Mouse (Mus musculus) frontal cortex, adult 2 months (tissue): ENCODE measurements around the gene Vps18. TPM values are rescaled to one million over a fixed set of nuclear protein-coding genes. Genes with fewer than 3 reads are reported as not detected.
A peak's percentile ranks its signal among the peaks of the same experiment; 100 is the strongest.

Experiments used
- DNase-seq, 2 experiments: peaks; one replicate each; pipeline ENCODE4 v3.0.0; 2022; ENCODE audit warnings: low spot score in 1 of 2; ENCODE audit errors: extremely low spot score in 1 of 2
- polyA plus RNA-seq: library from polyadenylated mRNA; depleted of rRNA; stranded (reverse); fragments of >200 nt; gene quantifications from 2 replicates; pipeline ENCODE4 v1.2.3, GENCODE M21; 2012; rRNA removed

Vps18 gene
- 28.6 and 28.8 TPM in 2 replicates for polyA plus RNA-seq

GRCm38 (mm10) chr2:119288270-119288882 lies at the start of gene Vps18:
Gene Vps18 (plus strand): TSS chr2:119288740.
- peak; percentile 97 to 100 for DNase-seq

- no peak for DNase-seq
Measured at GRCm38 (mm10) chr2:119240075-119240818, 48.3 kb upstream of the Vps18 start.

GRCm38 (mm10) chr2:119240819-119241186 lies 47.7 kb upstream of the Vps18 start:
- DNase-seq, result no peak

GRCm38 (mm10) chr2:119242548-119242947 lies 46.0 kb upstream of the Vps18 start:
- no peak for DNase-seq

GRCm38 (mm10) chr2:119245246-119245645 lies 43.3 kb upstream of the Vps18 start:
- DNase-seq, result no peak

- DNase-seq, result peak in 1 of 2 experiments; percentile 35
Measured at GRCm38 (mm10) chr2:119247904-119248303, 40.6 kb upstream of the Vps18 start.

- no peak for DNase-seq
Measured at GRCm38 (mm10) chr2:119249592-119250061, 38.9 kb upstream of the Vps18 start.

- DNase-seq, result no peak
Measured at GRCm38 (mm10) chr2:119250377-119250776, 38.2 kb upstream of the Vps18 start.

GRCm38 (mm10) chr2:119250826-119251478 lies 37.6 kb upstream of the Vps18 start:
- peak in 1 of 2 experiments; percentile 90 for DNase-seq

GRCm38 (mm10) chr2:119254976-119255375 lies 33.6 kb upstream of the Vps18 start:
- DNase-seq, result no peak

GRCm38 (mm10) chr2:119260518-119260917 lies 28.0 kb upstream of the Vps18 start:
- no peak for DNase-seq

- DNase-seq, result no peak
Measured at GRCm38 (mm10) chr2:119261326-119261725, 27.2 kb upstream of the Vps18 start.

- DNase-seq, result no peak
Measured at GRCm38 (mm10) chr2:119262978-119263377, 25.6 kb upstream of the Vps18 start.

GRCm38 (mm10) chr2:119263813-119264212 lies 24.7 kb upstream of the Vps18 start:
- no peak for DNase-seq

- DNase-seq, result no peak
Measured at GRCm38 (mm10) chr2:119270286-119270642, 18.3 kb upstream of the Vps18 start.

- DNase-seq, result peak; percentile 42 to 78
Measured at GRCm38 (mm10) chr2:119270643-119271331, 17.8 kb upstream of the Vps18 start, which contains the start of gene Rhov. Gene Rhov (minus strand): TSS chr2:119271272.

GRCm38 (mm10) chr2:119274126-119274525 lies 14.4 kb upstream of the Vps18 start:
- DNase-seq, result no peak

- no peak for DNase-seq
Measured at GRCm38 (mm10) chr2:119276926-119277325, 11.6 kb upstream of the Vps18 start.

- no peak for DNase-seq
Measured at GRCm38 (mm10) chr2:119277810-119278209, 10.7 kb upstream of the Vps18 start.

- no peak for DNase-seq
Measured at GRCm38 (mm10) chr2:119281899-119282565, 6.5 kb upstream of the Vps18 start.
